Mouse (Mus musculus): ENCODE data around the gene Abhd14a. TPM values are rescaled to one million over a fixed set of nuclear protein-coding genes. Genes with fewer than 3 reads are reported as not detected.

Abhd14a gene
- total and polyA plus RNA-seq, 2 experiments from 2014 or later: 54.4 to 84.1 TPM

DNA sequence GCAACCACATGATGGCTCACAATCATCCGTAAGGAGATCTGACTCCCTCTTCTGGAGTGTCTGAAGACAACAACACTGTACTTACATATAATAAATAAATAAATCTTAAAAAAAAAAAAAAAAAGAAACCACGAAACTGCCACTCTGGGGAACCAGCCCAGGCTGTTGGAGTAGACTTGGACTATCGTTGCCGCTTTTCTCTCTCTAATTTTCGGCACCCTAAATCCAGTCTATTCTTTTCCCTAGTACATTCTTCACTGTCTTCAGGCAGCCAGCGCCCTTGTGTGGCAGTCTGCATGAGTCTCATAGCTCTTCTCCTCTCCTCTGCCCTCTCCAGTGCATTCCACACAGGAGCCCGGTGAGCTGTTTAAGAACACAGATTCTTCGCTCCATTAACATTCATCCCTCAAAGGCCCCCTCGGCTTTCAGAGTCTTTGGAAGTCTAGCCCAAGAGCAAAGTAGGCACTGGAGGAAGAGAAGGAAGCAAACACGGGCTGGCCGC, 18.7 kb downstream of the Abhd14a start:
- 9% methylated on average over 11 of the region's 11 CpGs for WGBS
- Histone ChIP-seq H3K4me2 (ENCODE audit: low read depth) (peak overlapping the region; percentile 54), H3K27ac (ENCODE audit: low read depth, low read length) (peak overlapping the region; percentile 89), H3K27me3 (ENCODE audit: insufficient read depth, low read length) (no peaks in the 10 kb centered on the region), H3K9ac (peak overlapping the region; percentile 93), H3K4me1 (ENCODE audit: insufficient read depth) (no peaks in the 10 kb centered on the region; the same call in none of the 2 replicates), H3K36me3 (ENCODE audit: insufficient read depth) (peaks cover 30% of the 10 kb centered on the region), H3K4me3 (ENCODE audit: low read depth, low read length) (peak overlapping the region; percentile 70), H3K9me3 (ENCODE audit: low read length) (no peaks in the 10 kb centered on the region)
- DNase-seq (no peak), ATAC-seq (peak; percentile 76)
- peak; percentile 32; the same call in 1 of the 2 replicates for TF ChIP-seq CTCF (IDR thresholded peaks at IDR 0.05; ENCODE audit: low read depth)

DNA sequence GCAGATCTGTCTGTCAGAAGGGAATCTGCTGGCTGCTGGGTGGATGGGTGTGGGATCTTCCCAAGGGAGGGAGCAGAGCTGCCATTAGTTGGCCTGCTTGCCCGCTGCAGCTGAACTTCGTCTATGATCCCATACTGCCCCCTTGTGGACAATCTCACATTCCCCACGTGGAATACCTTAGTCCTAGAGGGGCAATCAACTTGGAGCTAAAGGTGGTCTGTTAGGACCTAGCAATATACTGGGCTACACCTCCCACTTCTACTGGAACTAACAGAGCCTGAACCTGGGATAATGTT, 25.7 kb downstream of the Abhd14a start:
- H3K9me3 ChIP-seq (ENCODE audit: low read length): no peaks in the 10 kb centered on the region
- peaks cover 28% of the 10 kb centered on the region for H3K4me1 ChIP-seq (ENCODE audit: insufficient read depth)
- H3K4me2 ChIP-seq (ENCODE audit: low read depth): peak overlapping the region; percentile 18
- H3K27me3 ChIP-seq (ENCODE audit: insufficient read depth, low read length): no peaks in the 10 kb centered on the region
- TF ChIP-seq CTCF (IDR thresholded peaks at IDR 0.05; ENCODE audit: low read depth): peak; percentile 98
- DNase-seq: peak; percentile 94
- 0 out of 2 replicates have a peak overlapping the region, but pooled peaks have one; percentile 11 for H3K9ac ChIP-seq
- no peak overlapping the region for H3K27ac ChIP-seq (ENCODE audit: low read depth, low read length)
- WGBS: 0% methylated on average over 3 of the region's 3 CpGs
- no peak overlapping the region for H3K4me3 ChIP-seq (ENCODE audit: low read depth, low read length)
- no peaks in the 10 kb centered on the region for H3K36me3 ChIP-seq (ENCODE audit: insufficient read depth)
- peak; percentile 78 for ATAC-seq

DNA sequence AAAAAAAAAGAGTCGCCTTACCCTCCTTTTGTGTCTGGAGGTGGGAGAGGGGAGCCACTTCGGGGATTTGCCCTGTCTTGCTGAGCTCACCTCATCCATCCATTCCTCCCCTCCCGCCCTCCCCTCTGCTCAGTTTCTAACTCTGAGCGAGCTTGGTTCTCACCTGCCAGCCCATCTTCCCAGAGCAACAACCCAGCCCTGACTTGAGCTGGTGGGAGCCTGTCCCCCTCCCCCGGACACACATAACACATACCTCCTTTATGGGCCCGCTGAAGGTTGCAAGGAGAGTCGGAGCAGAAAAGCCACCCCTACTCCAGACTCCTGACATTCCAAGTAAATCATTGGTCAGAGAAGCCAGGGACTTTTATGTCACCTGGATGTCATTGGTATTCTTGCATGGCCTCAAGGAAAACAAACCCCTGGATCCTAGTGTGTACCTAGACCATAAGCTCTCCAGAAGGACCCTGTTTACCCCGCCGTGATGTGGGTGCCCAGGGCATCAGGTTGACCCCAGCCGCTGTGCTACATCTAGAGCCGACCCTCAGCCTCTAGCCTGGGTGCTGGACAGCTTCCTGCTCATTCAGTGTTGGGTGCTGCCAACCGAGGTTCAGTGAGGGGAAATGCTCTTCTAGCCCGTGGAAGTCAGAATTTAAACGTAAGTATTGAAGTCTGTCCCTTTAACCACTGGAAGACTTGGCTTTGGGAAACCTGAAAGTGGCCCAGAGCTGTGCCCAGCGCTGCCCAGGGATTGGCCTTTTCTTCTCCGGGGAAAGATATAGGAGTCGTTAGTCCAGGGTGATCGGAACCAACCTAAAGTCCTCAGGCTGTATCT, 26.2 kb downstream of the Abhd14a start:
- H3K4me2 ChIP-seq (ENCODE audit: low read depth): peak overlapping the region; percentile 18
- peaks cover 28% of the 10 kb centered on the region for H3K4me1 ChIP-seq (ENCODE audit: insufficient read depth)
- ATAC-seq: 0 out of 2 replicates have a peak, but pooled peaks have one; percentile 1
- no peak for TF ChIP-seq CTCF (IDR thresholded peaks at IDR 0.05; ENCODE audit: low read depth)
- no peak for DNase-seq
- WGBS: 8% methylated on average over 18 of the region's 18 CpGs
- H3K27ac ChIP-seq (ENCODE audit: low read depth, low read length): peak overlapping the region; percentile 29; the same call in 1 of the 2 replicates
- no peak overlapping the region for H3K4me3 ChIP-seq (ENCODE audit: low read depth, low read length)
- no peaks in the 10 kb centered on the region for H3K9me3 ChIP-seq (ENCODE audit: low read length)
- H3K27me3 ChIP-seq (ENCODE audit: insufficient read depth, low read length): no peaks in the 10 kb centered on the region
- no peaks in the 10 kb centered on the region for H3K36me3 ChIP-seq (ENCODE audit: insufficient read depth)
- 0 out of 2 replicates have a peak overlapping the region, but pooled peaks have one; percentile 33 for H3K9ac ChIP-seq

- 5% methylated on average over 2 of the region's 2 CpGs for WGBS
- Histone ChIP-seq H3K9me3 (ENCODE audit: low read length) (no peaks in the 10 kb centered on the region), H3K27ac (ENCODE audit: low read depth, low read length) (no peak overlapping the region), H3K9ac (0 out of 2 replicates have a peak overlapping the region, but pooled peaks have one; percentile 33), H3K4me2 (ENCODE audit: low read depth) (no peak overlapping the region), H3K4me1 (ENCODE audit: insufficient read depth) (peaks cover 28% of the 10 kb centered on the region), H3K27me3 (ENCODE audit: insufficient read depth, low read length) (no peaks in the 10 kb centered on the region), H3K36me3 (ENCODE audit: insufficient read depth) (no peaks in the 10 kb centered on the region), H3K4me3 (ENCODE audit: low read depth, low read length) (no peak overlapping the region)
- DNase-seq (no peak), ATAC-seq (no peak)
- TF ChIP-seq CTCF (IDR thresholded peaks at IDR 0.05; ENCODE audit: low read depth): no peak
Measured at GRCm38 (mm10) chr9:106420608-106421007, 26.9 kb downstream of the Abhd14a start.

GRCm38 (mm10) chr9:106417841-106418625, 29.4 kb downstream of the Abhd14a start:
- DNase-seq: peak; percentile 93
- Histone ChIP-seq H3K27ac (ENCODE audit: low read depth, low read length) (peak overlapping the region; percentile 83), H3K9ac (peak overlapping the region; percentile 46), H3K4me3 (ENCODE audit: low read depth, low read length) (peak overlapping the region; percentile 25), H3K27me3 (ENCODE audit: insufficient read depth, low read length) (no peaks in the 10 kb centered on the region), H3K4me1 (ENCODE audit: insufficient read depth) (peaks cover 28% of the 10 kb centered on the region), H3K4me2 (ENCODE audit: low read depth) (peak overlapping the region; percentile 55), H3K9me3 (ENCODE audit: low read length) (no peaks in the 10 kb centered on the region), H3K36me3 (ENCODE audit: insufficient read depth) (no peaks in the 10 kb centered on the region)
- peak; percentile 66 for TF ChIP-seq CTCF (IDR thresholded peaks at IDR 0.05; ENCODE audit: low read depth)
- WGBS: 13% methylated on average over 29 of the region's 29 CpGs
- peak; percentile 89 for ATAC-seq

- TF ChIP-seq CTCF (IDR thresholded peaks at IDR 0.05; ENCODE audit: low read depth): no peak
- Histone ChIP-seq H3K9ac (no peak overlapping the region), H3K4me1 (ENCODE audit: insufficient read depth) (peaks cover 28% of the 10 kb centered on the region), H3K27ac (ENCODE audit: low read depth, low read length) (0 out of 2 replicates have a peak overlapping the region, but pooled peaks have one; percentile 5), H3K27me3 (ENCODE audit: insufficient read depth, low read length) (no peaks in the 10 kb centered on the region), H3K36me3 (ENCODE audit: insufficient read depth) (no peaks in the 10 kb centered on the region), H3K4me3 (ENCODE audit: low read depth, low read length) (no peak overlapping the region), H3K9me3 (ENCODE audit: low read length) (no peaks in the 10 kb centered on the region), H3K4me2 (ENCODE audit: low read depth) (no peak overlapping the region)
- DNase-seq (no peak), ATAC-seq (no peak)
- 79% methylated on average over 6 of the region's 6 CpGs for WGBS
Measured at GRCm38 (mm10) chr9:106416826-106417225, 30.7 kb downstream of the Abhd14a start.
